Mouse (Mus musculus): ENCODE measurements around the gene Dgkq. TPM values are rescaled to one million over a fixed set of nuclear protein-coding genes. Genes with fewer than 3 reads are reported as not detected.

Dgkq gene
- polyA plus RNA-seq (2014; fragmentation: Nextera tagmentation; extraction: Ambion mirVana) = 13.6 and 13.9 TPM in 2 replicates

DNA sequence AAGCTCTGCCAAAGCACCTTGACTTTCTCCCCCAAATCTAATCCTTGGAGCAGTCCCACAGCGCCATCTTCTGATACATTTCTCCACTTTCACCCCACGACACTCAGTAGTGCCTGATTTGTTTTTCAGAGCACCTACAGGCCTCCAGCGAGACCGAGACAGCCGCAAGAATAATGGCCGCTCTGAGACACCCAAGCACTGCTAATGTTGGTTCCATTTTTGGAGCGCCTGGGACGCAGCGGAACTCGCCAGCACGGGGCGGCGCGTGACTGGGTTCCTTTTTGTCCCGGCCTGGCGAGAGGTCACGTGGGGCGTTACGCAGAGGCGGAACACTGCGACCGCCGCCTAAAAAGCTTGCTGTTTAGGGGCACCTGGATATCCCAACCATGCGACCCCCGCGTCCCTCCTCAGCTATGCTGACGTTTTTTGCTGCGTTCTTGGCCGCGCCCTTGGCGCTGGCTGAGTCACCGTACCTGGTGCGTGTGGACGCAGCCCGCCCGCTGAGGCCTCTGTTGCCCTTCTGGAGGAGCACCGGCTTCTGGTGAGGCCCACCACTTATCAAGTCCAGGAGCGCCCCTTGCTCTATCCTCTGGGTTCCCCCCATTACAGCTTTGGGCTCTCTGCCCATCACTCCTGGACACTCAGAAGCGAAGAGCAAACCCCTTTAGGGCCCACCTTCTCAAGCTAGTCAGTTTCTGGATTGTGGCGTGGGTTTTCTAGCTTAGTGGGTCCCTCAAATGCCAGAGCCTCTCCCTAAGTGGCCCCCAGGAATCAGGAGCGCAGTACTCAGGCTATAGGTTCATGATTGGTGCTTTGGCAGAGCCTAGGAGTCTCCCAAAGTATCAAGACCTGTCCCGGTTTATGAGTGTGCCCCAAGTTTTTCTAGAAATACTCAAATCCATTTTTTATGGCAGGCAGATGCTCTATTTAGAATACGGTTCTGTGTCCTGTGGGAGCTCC lies at the start of gene Dgkq:
TSS of gene Dgkq (minus strand) at position 696 of the 960 bp plus-strand sequence.
- H3K27ac ChIP-seq (ENCODE audit: low read depth, low read length) = peak within 1 kb of the TSS; percentile 42; the same call in 1 of the 2 replicates
- ATAC-seq (replicated peaks; ENCODE audit: low FRiP score) (peak; percentile 88), DNase-seq (ENCODE audit: low spot score) (peak; percentile 87)
- peaks cover 7% of the 10 kb centered on the region; the same call in 1 of the 2 replicates for H3K4me1 ChIP-seq (replicated peaks; ENCODE audit: control insufficient read depth, insufficient read depth, low read length)
- no peaks in the 10 kb centered on the region for H3K9me3 ChIP-seq (ENCODE audit: control insufficient read depth, low read length)
- 7% methylated on average over 43 of the region's 43 CpGs for WGBS
- no peaks in the 10 kb centered on the region for H3K27me3 ChIP-seq (ENCODE audit: control insufficient read depth, insufficient read depth, low read length)
- peak within 1 kb of the TSS; percentile 82 for H3K9ac ChIP-seq (ENCODE audit: low read length)
- H3K4me2 ChIP-seq (ENCODE audit: low read depth, low read length, severe bottlenecking) = peak within 1 kb of the TSS; percentile 84
- peak within 1 kb of the TSS; percentile 48 for H3K4me3 ChIP-seq (ENCODE audit: low read depth, low read length)
- H3K36me3 ChIP-seq (ENCODE audit: control insufficient read depth, insufficient read depth, low read length) = peaks cover 2% of the 10 kb centered on the region; the same call in 1 of the 2 replicates

GRCm38 (mm10) chr5:108718051-108718450 lies 48.6 kb upstream of the Dgkq start:
- WGBS = 49% methylated on average over 4 of the region's 4 CpGs
- H3K4me1 ChIP-seq (replicated peaks; ENCODE audit: control insufficient read depth, insufficient read depth, low read length) = peaks cover 2% of the 10 kb centered on the region; the same call in 1 of the 2 replicates
- H3K4me3 ChIP-seq (ENCODE audit: low read depth, low read length) = no peak overlapping the region
- no peak overlapping the region for H3K4me2 ChIP-seq (ENCODE audit: low read depth, low read length, severe bottlenecking)
- no peak overlapping the region for H3K27ac ChIP-seq (ENCODE audit: low read depth, low read length)
- H3K27me3 ChIP-seq (ENCODE audit: control insufficient read depth, insufficient read depth, low read length) = no peaks in the 10 kb centered on the region
- no peaks in the 10 kb centered on the region for H3K9me3 ChIP-seq (ENCODE audit: control insufficient read depth, low read length)
- H3K36me3 ChIP-seq (ENCODE audit: control insufficient read depth, insufficient read depth, low read length) = no peaks in the 10 kb centered on the region
- no peak overlapping the region for H3K9ac ChIP-seq (ENCODE audit: low read length)
- ATAC-seq (replicated peaks; ENCODE audit: low FRiP score) (no peak), DNase-seq (ENCODE audit: low spot score) (peak; percentile 46)

DNA sequence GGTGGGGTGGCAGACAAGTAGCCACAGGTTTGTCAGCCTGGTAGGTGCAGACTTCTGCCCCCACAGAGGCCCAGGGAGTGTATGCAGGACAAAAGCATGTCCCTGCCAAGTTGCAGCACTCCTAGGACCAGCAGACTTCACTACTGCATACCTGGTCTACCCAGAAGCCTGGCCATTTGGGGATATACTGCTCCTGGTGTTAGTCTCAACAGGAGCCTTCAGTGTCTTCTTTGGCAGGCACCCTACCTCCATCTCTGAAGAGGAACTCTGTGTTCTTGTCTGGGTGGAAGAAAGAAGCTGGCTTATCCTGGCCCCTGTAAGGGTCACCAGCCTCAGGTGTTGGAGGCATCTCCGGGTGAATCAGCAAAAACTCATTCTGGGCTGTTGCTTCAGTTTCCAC lies 46.5 kb upstream of the Dgkq start:
- Histone ChIP-seq H3K9me3 (ENCODE audit: control insufficient read depth, low read length) (no peaks in the 10 kb centered on the region), H3K27ac (ENCODE audit: low read depth, low read length) (no peak overlapping the region), H3K36me3 (ENCODE audit: control insufficient read depth, insufficient read depth, low read length) (no peaks in the 10 kb centered on the region), H3K27me3 (ENCODE audit: control insufficient read depth, insufficient read depth, low read length) (no peaks in the 10 kb centered on the region), H3K9ac (ENCODE audit: low read length) (no peak overlapping the region), H3K4me1 (replicated peaks; ENCODE audit: control insufficient read depth, insufficient read depth, low read length) (peaks cover 2% of the 10 kb centered on the region; the same call in 1 of the 2 replicates), H3K4me3 (ENCODE audit: low read depth, low read length) (no peak overlapping the region), H3K4me2 (ENCODE audit: low read depth, low read length, severe bottlenecking) (no peak overlapping the region)
- ATAC-seq (replicated peaks; ENCODE audit: low FRiP score) (no peak), DNase-seq (ENCODE audit: low spot score) (peak; percentile 33)
- 92% methylated on average over 1 of the region's 1 CpGs for WGBS

- H3K9ac ChIP-seq (ENCODE audit: low read length) = no peak overlapping the region
- no peaks in the 10 kb centered on the region for H3K9me3 ChIP-seq (ENCODE audit: control insufficient read depth, low read length)
- 71% methylated on average over 6 of the region's 6 CpGs for WGBS
- H3K27ac ChIP-seq (ENCODE audit: low read depth, low read length) = no peak overlapping the region
- no peaks in the 10 kb centered on the region for H3K27me3 ChIP-seq (ENCODE audit: control insufficient read depth, insufficient read depth, low read length)
- peaks cover 2% of the 10 kb centered on the region; the same call in 1 of the 2 replicates for H3K4me1 ChIP-seq (replicated peaks; ENCODE audit: control insufficient read depth, insufficient read depth, low read length)
- no peak for ATAC-seq (replicated peaks; ENCODE audit: low FRiP score)
- peak; percentile 47 for DNase-seq (ENCODE audit: low spot score)
- H3K4me3 ChIP-seq (ENCODE audit: low read depth, low read length) = no peak overlapping the region
- H3K36me3 ChIP-seq (ENCODE audit: control insufficient read depth, insufficient read depth, low read length) = no peaks in the 10 kb centered on the region
- H3K4me2 ChIP-seq (ENCODE audit: low read depth, low read length, severe bottlenecking) = no peak overlapping the region
These were observed 44.7 kb upstream of the Dgkq start for GRCm38 (mm10) chr5:108714149-108714548.

DNA sequence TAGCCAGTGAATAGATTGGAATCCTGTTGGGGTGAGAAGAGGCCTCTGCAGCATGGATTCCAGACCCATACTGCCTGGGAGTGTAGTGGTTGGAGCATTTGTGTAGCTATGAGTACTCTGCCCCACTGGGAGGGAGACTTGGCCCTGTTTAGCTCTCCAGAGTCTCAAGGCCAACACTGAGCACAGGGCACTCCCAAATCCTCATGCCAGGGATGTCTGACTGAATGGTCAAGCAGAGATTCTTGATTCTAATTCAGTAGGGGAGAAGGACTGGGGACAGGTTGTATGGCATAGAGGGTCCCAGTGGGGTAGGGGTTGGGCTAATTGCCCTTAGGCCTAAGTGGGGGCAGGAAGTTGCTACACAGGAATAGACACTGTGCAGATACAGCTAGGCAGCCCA lies 44.2 kb upstream of the Dgkq start:
- no peak overlapping the region for H3K4me3 ChIP-seq (ENCODE audit: low read depth, low read length)
- H3K9ac ChIP-seq (ENCODE audit: low read length) = no peak overlapping the region
- no peak overlapping the region for H3K4me2 ChIP-seq (ENCODE audit: low read depth, low read length, severe bottlenecking)
- DNase-seq (ENCODE audit: low spot score) (peak; percentile 11), ATAC-seq (replicated peaks; ENCODE audit: low FRiP score) (no peak)
- H3K27me3 ChIP-seq (ENCODE audit: control insufficient read depth, insufficient read depth, low read length) = no peaks in the 10 kb centered on the region
- H3K4me1 ChIP-seq (replicated peaks; ENCODE audit: control insufficient read depth, insufficient read depth, low read length) = peaks cover 2% of the 10 kb centered on the region; the same call in 1 of the 2 replicates
- no peaks in the 10 kb centered on the region for H3K36me3 ChIP-seq (ENCODE audit: control insufficient read depth, insufficient read depth, low read length)
- no peaks in the 10 kb centered on the region for H3K9me3 ChIP-seq (ENCODE audit: control insufficient read depth, low read length)
- no peak overlapping the region for H3K27ac ChIP-seq (ENCODE audit: low read depth, low read length)

GRCm38 (mm10) chr5:108713096-108713495 lies 43.6 kb upstream of the Dgkq start:
- no peak for ATAC-seq (replicated peaks; ENCODE audit: low FRiP score)
- DNase-seq (ENCODE audit: low spot score) = peak; percentile 40
- H3K27me3 ChIP-seq (ENCODE audit: control insufficient read depth, insufficient read depth, low read length) = no peaks in the 10 kb centered on the region
- peaks cover 2% of the 10 kb centered on the region; the same call in 1 of the 2 replicates for H3K4me1 ChIP-seq (replicated peaks; ENCODE audit: control insufficient read depth, insufficient read depth, low read length)
- 84% methylated on average over 2 of the region's 2 CpGs for WGBS
- H3K4me3 ChIP-seq (ENCODE audit: low read depth, low read length) = no peak overlapping the region
- H3K9me3 ChIP-seq (ENCODE audit: control insufficient read depth, low read length) = no peaks in the 10 kb centered on the region
- no peaks in the 10 kb centered on the region for H3K36me3 ChIP-seq (ENCODE audit: control insufficient read depth, insufficient read depth, low read length)
- no peak overlapping the region for H3K9ac ChIP-seq (ENCODE audit: low read length)
- H3K4me2 ChIP-seq (ENCODE audit: low read depth, low read length, severe bottlenecking) = no peak overlapping the region
- no peak overlapping the region for H3K27ac ChIP-seq (ENCODE audit: low read depth, low read length)

- Histone ChIP-seq H3K36me3 (ENCODE audit: control insufficient read depth, insufficient read depth, low read length) (no peaks in the 10 kb centered on the region), H3K9ac (ENCODE audit: low read length) (no peak overlapping the region), H3K27me3 (ENCODE audit: control insufficient read depth, insufficient read depth, low read length) (no peaks in the 10 kb centered on the region), H3K27ac (ENCODE audit: low read depth, low read length) (no peak overlapping the region), H3K4me1 (replicated peaks; ENCODE audit: control insufficient read depth, insufficient read depth, low read length) (no peaks in the 10 kb centered on the region), H3K9me3 (ENCODE audit: control insufficient read depth, low read length) (no peaks in the 10 kb centered on the region), H3K4me2 (ENCODE audit: low read depth, low read length, severe bottlenecking) (no peak overlapping the region), H3K4me3 (ENCODE audit: low read depth, low read length) (no peak overlapping the region)
- peak; percentile 26 for DNase-seq (ENCODE audit: low spot score)
- WGBS = 88% methylated on average over 6 of the region's 6 CpGs
- no peak for ATAC-seq (replicated peaks; ENCODE audit: low FRiP score)
These were observed 42.5 kb upstream of the Dgkq start for GRCm38 (mm10) chr5:108711968-108712367.

GRCm38 (mm10) chr5:108708981-108709731 lies 39.7 kb upstream of the Dgkq start:
- Histone ChIP-seq H3K4me1 (replicated peaks; ENCODE audit: control insufficient read depth, insufficient read depth, low read length) (no peaks in the 10 kb centered on the region), H3K4me3 (ENCODE audit: low read depth, low read length) (no peak overlapping the region), H3K9me3 (ENCODE audit: control insufficient read depth, low read length) (no peaks in the 10 kb centered on the region), H3K27ac (ENCODE audit: low read depth, low read length) (no peak overlapping the region), H3K9ac (ENCODE audit: low read length) (no peak overlapping the region), H3K36me3 (ENCODE audit: control insufficient read depth, insufficient read depth, low read length) (no peaks in the 10 kb centered on the region; the same call in none of the 2 replicates), H3K4me2 (ENCODE audit: low read depth, low read length, severe bottlenecking) (no peak overlapping the region), H3K27me3 (ENCODE audit: control insufficient read depth, insufficient read depth, low read length) (no peaks in the 10 kb centered on the region)
- DNase-seq (ENCODE audit: low spot score) (no peak), ATAC-seq (replicated peaks; ENCODE audit: low FRiP score) (peak; percentile 44; the same call in 1 of the 2 replicates)
- WGBS = 61% methylated on average over 6 of the region's 6 CpGs
